Mouse (Mus musculus) naive thymus-derived CD4-positive, alpha-beta T cell, adult 2 months (primary cell): ENCODE measurements around the gene Ncbp1.

Source experiments
- DNase-seq: peaks from one replicate; pipeline ENCODE4 v3.0.0-alpha.2; 2011; ENCODE audit warnings: low read depth

The Ncbp1 gene

DNA sequence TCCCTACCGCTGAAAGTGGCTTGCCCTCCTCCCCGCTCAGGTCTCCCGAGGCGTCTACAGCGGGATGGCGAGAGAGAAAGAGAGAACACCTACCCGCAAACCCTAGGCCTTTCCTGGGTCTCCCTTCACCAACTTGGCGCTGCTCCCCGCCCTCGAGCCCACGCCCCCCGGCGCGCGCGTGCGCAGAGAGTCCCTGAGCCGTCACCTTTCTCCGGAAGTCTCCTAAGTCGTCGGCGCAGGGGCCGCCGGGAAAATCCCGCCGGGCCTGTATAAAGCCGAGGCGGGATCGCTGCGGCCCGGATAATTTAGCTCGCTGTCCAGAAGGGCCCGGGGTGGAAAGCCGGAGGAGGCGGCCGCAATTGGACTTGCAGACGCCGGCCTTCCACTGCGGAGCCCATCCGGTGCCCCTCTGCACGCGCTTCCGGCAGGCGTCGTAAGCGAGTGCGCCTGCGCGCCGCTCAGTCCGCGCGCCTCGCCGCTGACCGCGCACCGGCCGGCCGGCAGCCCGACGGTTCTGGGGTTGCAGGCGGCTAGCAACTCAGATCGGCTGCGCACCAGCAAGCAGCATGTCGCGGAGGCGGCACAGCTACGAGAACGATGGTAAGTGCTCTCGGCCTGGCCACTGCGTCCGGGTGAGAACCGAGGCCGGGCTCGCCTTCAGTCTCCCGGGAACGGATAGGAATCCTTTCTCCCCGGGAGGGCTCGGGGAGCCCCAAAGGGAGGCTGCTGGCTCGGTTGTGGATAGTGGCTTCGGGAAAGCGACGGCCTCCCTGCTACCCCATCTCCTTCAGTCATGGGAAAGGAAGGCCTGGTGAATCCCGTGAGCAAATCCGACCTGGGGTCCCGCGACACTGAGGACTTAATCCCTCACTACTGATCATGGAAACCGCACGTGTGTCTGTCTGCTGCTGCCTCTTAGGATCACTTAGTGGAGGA, at the start of gene Ncbp1, which contains the start of gene Tstd2:
Gene Ncbp1 (plus strand): TSS at position 327 of the 936 bp plus-strand sequence.
Gene Tstd2 (minus strand): TSS at position 408 of the 936 bp plus-strand sequence.
- DNase-seq = peak; percentile 97

DNA sequence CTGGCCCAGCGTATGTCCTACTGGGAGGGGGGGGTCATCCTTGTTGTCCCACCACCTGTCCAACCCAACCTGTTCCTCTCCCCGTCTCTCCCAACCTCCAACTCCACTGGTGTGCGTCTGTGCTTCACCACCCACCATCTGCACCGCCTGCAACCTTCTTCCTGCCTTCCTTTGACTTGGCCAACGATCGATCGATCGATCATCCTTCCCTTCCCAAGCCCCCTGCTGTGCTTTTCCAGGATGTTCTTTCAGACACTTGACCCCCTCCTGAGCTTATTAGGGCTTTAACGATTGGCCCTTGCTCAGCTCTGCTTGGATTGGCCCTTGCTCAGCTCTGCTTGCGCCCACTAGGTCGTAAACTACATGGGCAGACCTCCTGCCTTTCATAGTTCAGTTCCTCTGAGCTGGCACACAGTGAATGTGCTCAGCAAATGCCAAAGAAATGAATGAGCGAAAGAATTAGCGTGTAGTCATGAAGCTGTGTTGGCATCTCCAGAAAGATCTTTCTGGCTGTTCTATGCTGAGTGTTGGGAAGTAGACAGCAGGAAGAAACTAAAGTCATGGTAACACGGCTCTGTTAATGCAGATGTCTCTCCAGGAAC, 48.8 kb upstream of the Ncbp1 start:
- no peak for DNase-seq

GRCm38 (mm10) chr4:46092429-46093076, 45.9 kb upstream of the Ncbp1 start:
- no peak for DNase-seq

DNA sequence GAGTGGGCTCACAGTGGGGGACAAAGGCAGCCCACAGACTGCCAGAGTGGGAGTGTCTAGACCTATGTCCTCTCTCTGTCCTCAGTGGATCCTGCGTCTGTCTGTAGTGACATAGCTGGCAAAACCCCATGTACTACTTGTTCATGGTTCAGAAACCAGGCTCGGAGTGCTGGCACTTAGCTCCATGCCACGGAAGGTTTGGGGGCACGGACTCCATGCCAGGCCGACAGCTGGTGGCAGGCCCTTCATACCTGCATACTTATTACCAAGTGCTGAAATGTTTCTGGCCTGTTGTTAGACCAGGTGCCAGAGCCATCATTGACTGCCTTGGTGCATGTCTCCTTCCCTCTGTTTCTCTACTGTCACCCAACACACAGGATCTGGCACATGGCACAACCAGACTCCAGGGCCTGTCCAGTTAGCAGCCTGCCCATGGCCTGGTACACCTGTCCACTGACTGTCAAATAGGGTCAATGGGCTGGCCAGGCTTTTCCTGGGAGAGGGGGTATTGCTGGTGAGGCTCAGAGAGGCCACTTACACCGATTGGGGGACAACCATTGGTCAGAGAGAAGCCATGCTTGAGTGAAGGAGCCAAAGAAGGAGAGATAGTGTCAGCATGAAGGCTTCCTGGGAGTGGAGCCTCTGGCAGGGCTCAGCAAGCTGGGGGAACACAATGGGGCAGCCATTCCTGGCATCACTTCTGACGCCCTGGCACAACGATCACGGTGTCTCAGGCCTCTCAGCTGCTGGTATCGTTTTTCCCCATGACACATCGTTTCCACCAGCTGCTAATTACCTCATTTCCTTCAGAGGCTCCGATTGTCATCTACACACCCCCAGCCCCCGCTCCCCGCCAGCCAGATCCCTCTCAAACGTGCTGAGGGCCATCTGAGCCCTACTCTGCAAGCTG, 43.2 kb upstream of the Ncbp1 start:
- DNase-seq = no peak

- no peak for DNase-seq
These were observed 42.6 kb upstream of the Ncbp1 start for GRCm38 (mm10) chr4:46095826-46096159.

DNA sequence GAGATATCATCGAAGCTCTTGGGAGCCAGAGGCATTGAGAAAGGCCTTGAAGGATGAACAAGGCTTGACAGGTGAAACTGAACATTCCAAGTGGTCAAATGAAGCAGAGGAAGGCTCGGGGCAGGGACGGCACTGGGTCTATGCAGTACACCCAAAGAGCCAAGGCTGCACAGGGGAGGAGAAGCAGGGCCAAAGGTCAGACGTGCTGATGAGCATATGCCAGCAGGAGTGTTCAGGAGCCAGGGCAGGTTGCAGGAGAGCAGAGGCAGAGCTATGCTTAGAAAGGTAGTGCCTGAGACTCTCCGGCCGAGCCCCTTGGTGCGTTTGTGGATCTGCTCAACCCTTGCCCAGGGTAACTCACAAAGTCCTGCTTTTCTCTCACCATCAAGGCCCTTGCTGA, 41.9 kb upstream of the Ncbp1 start:
- DNase-seq = no peak

GRCm38 (mm10) chr4:46097591-46097990, 40.8 kb upstream of the Ncbp1 start:
- DNase-seq = no peak

- DNase-seq = no peak
These were observed 39.3 kb upstream of the Ncbp1 start for GRCm38 (mm10) chr4:46099132-46099531.

GRCm38 (mm10) chr4:46100539-46100938, 37.9 kb upstream of the Ncbp1 start:
- no peak for DNase-seq

GRCm38 (mm10) chr4:46101211-46101711, 37.2 kb upstream of the Ncbp1 start:
- no peak for DNase-seq

DNA sequence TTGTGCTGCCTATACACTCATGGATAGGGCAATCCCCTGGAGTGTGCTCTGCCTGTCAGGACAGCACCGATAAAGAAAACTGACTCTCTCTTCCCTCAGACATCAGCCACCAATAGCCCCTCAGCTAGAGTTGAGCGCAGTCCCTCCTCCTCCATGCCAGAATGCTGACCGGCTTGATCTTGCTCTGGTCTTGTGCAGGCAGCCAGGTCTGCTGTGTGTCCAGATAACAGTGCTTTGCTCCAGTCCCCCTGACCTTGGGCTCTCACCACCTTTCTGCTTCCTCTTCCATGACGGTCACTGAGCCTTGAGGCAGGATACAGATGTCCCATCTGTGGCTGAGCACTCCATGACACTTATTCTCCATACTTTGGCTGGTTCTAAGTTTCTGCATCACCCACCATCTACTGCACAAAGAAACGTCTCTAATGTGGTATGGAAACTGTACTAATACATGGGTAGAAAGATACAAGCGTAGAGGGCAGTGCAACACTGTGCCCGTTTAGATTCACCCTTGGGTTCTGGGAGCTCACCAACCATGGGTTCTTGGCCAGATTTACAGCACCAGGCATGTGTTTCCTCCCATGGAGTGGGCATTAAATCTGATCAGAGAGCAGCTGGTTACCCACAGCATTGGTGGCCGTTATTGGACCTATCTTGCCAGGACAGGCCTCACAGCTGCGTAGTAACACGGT, 36.2 kb upstream of the Ncbp1 start:
- DNase-seq = no peak

DNA sequence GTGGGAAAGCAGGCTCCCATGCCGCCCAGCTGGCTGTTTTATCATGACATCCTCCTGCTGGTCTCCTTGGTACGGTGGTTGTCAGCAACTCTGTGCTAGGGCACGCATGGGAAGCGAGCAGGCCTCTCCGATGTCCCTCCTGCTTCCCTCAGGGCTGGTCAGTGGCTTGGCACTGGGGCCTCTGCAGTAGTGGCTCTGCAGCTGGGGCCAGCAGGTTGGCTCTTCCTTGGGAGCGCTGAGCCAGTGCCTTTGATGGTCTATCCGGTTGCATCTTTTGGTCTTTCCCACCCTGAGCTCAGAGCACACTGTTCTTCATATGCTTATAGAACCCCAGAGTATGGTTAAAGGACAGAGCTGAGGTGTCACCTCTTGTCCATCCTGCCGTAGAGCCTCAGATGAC, 28.3 kb upstream of the Ncbp1 start:
- no peak for DNase-seq

GRCm38 (mm10) chr4:46111361-46111760, 27.1 kb upstream of the Ncbp1 start:
- no peak for DNase-seq

DNA sequence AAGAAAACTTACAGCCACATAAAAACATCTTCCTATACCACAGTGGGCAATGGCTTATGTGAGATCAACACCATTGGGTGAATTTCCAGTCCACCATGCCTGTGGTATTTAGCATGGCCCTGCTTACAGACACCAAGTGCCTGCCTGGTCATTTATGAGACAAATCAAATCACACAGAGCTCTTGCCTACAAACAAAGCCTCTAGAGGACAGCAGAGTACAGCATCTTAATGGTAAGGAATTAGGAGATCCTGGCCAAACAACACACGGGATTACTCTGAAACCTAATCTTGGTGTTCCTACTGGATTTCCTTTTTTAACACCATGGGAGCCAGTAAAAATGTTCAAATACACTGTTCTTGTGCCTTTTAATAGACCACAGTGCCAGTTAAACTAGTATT, 23.1 kb upstream of the Ncbp1 start:
- no peak for DNase-seq

- DNase-seq = no peak
These were observed 21.8 kb upstream of the Ncbp1 start for GRCm38 (mm10) chr4:46116544-46117175.

DNA sequence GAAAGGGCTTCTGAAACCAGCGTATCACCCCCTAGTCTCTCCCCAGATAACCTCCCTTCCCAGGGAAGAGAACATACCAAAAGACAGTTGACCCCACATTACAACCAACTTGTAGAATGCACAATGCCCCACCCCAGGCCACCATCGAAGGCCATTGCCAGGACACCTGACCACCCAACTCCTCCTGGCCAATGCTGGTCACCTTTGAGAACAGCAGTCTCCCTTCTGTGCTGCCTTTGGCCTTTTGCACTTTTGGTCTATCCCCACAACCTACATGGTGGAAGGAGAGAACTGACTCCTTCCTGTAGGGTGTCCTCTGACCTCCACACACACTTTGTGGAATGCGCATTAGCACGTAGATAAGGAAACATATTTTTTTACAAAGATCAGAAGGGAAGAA, 20.9 kb upstream of the Ncbp1 start:
- DNase-seq = no peak

DNA sequence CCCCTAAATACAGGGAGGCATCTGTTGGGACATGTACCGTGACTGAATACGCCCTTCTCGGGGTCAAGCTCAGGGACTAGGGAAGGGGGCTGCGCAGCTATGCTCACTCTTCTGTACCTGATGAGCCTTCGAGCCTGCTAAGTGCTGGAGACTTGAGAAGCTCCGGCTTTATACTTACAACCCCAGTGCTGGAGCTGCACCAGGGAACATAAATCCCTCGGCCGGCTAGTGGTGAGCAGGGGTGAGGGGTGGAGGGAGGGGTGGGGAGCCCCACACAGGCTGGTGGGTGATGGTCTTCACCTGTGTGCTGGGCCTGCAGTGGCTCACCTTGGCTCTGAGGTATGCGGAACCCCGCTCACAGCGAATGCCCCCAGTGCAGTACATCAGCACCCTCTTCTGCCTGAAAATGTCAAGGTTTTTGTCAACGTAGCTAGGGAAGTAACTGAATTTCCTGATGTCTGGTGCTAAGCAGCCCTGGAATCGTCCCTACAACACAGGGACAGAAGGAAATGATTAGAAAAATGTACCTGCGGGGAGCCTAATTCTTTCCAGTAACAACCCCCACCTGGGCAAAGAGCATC, 18.8 kb upstream of the Ncbp1 start:
- no peak for DNase-seq

GRCm38 (mm10) chr4:46120767-46121166, 17.6 kb upstream of the Ncbp1 start:
- DNase-seq = no peak

- DNase-seq = no peak
These were observed 15.1 kb upstream of the Ncbp1 start for GRCm38 (mm10) chr4:46123358-46123757.

DNA sequence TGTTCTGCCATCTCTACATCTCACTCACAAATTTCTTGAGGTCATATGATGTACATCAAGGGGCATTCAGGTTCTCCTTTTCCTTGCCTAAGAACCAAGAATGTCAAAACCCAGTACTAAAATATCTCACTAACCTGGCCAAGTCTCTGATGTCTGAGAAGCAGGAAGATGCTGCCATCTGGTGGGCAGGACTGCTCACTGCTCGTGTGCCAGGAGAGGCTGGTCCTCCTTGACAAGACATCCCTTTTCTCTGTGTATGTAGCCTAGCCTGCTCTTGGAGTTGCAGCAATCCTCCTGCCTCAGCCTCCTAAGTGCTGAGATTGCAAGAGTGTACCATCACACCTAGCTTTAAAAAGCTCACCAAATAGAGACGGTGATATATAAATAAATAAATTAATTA, 11.9 kb upstream of the Ncbp1 start:
- DNase-seq = peak; percentile 78
